Mouse (Mus musculus): ENCODE measurements around the gene Igsf8. TPM values are rescaled to one million over a fixed set of nuclear protein-coding genes. Genes with fewer than 3 reads are reported as not detected.

Gene Igsf8
- total and polyA plus RNA-seq, 3 experiments, result 13.1 to 71.4 (median 33.3) TPM

DNA sequence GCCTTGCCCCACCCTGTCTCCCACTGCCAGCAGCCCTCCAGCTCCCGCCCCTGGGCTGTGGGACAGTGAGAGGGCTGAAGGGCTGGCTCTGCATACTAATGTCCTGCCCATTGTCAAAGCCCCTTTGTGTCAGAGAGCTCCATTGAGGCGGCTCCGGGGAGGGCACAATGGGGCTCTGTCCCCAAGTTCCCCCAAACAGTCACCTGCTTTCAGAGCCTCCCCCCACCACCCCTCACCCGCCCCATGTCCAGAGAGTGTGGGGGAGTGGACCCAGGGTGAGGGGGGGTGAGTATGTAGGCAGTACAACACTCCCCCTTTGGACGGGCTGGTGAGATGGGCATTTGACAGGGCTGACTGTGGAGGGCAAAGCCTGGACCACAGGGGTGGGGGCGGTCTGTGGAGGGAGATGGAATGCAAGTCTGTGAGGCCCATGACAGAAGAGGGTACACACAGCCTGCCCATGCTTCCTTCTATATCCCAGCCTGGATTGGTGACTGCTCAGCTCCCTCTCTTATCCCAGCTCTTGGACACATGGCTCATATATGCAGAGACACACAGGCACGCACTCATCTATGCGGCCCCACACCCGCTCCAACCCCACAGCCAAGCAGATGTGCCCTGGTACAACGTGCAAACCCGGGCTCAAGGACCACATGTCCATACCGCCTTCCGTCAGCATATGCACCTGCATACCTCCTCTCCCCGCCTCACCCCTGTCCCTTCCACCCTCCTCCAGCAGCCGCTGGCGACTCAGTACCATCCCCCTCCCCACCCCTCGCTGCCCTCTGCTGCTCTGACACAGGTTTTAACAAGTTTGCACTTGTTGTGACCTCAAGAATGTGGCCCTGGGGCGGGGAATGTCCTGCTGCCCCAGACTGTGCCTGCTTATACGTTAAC lies 88.7 kb downstream of the Igsf8 start:
- no peak for TF ChIP-seq CTCF (IDR thresholded peaks at IDR 0.05; ENCODE audit: low read depth, low read length)
- TF ChIP-seq GATA1 (IDR thresholded peaks at IDR 0.05; ENCODE audit: borderline replicate concordance, low read length), result no peak
- no peak for TF ChIP-seq POLR2AphosphoS5 (IDR thresholded peaks at IDR 0.05; ENCODE audit: insufficient replicate concordance, low read depth, low read length)
- no peak for TF ChIP-seq TAL1 (conservative IDR thresholded peaks at IDR 0.05; ENCODE audit: low read depth, low read length)
- no peak for TF ChIP-seq GATA2 (IDR thresholded peaks at IDR 0.05; ENCODE audit: borderline replicate concordance, low read depth, low read length)
- no peak for DNase-seq (ENCODE audit: low spot score)
- ATAC-seq (ENCODE audit: extremely low read depth, insufficient number of reproducible peaks, low FRiP score, poor library complexity, severe bottlenecking), result no peak
- H3K9me3 ChIP-seq (replicated peaks), result no peaks in the 10 kb centered on the region
- H3K36me3 ChIP-seq (replicated peaks), result no peaks in the 10 kb centered on the region
- H3K27me3 ChIP-seq (ENCODE audit: insufficient read depth, low read length), result peaks cover 33% of the 10 kb centered on the region
- no peaks in the 10 kb centered on the region for H3K4me1 ChIP-seq (ENCODE audit: insufficient read depth, low read depth, low read length)
- H3K4me3 ChIP-seq (ENCODE audit: low read depth, low read length), result no peak overlapping the region

DNA sequence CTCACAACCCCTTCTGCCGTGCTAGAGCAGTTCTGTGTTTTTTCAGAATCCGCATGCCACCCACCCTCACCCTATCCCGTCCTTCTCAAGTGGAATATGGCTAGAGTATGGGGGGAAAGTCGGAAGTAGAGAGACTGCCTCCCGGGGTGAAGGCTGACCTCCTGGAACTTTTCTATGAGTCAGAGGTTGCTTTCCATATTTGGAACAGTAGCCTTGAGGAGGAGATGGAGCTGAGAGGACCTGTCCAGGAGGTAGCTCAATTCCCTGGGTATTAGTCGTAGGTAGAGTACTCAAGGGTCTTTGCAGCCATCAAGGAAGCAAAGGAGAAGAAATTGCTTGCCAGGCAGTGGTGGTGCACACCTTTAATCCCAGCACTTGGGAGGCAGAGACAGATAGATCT lies 90.6 kb downstream of the Igsf8 start:
- Histone ChIP-seq H3K4me1 (ENCODE audit: insufficient read depth, low read depth, low read length) (no peaks in the 10 kb centered on the region), H3K36me3 (replicated peaks) (no peaks in the 10 kb centered on the region), H3K9me3 (replicated peaks) (no peaks in the 10 kb centered on the region), H3K27me3 (ENCODE audit: insufficient read depth, low read length) (peaks cover 31% of the 10 kb centered on the region), H3K4me3 (ENCODE audit: low read depth, low read length) (no peak overlapping the region)
- TF ChIP-seq CTCF (IDR thresholded peaks at IDR 0.05; ENCODE audit: low read depth, low read length) (no peak), GATA1 (IDR thresholded peaks at IDR 0.05; ENCODE audit: borderline replicate concordance, low read length) (no peak), TAL1 (conservative IDR thresholded peaks at IDR 0.05; ENCODE audit: low read depth, low read length) (no peak), POLR2AphosphoS5 (IDR thresholded peaks at IDR 0.05; ENCODE audit: insufficient replicate concordance, low read depth, low read length) (no peak), GATA2 (IDR thresholded peaks at IDR 0.05; ENCODE audit: borderline replicate concordance, low read depth, low read length) (no peak)
- DNase-seq (ENCODE audit: low spot score) (no peak), ATAC-seq (ENCODE audit: extremely low read depth, insufficient number of reproducible peaks, low FRiP score, poor library complexity, severe bottlenecking) (no peak)

DNA sequence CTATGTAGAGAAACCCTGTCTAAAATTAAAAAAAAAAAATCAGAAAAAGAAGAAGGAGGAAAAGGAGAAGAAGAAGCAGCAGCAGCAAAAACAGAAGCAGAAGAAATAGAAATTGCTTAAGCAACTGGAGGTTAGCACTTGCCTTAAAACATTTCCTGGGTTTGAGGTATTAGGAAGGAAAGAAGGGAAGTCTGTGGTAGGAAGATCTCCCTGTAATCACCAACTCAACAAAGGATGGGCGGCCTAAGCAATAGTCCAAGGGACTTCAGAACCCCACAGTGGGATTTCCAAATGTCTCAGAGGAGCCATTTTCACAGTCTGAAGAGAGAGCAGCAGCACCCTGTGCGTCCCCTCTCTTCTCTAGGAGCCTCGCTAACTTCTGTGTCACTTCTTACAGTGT lies 91.0 kb downstream of the Igsf8 start:
- ATAC-seq (ENCODE audit: extremely low read depth, insufficient number of reproducible peaks, low FRiP score, poor library complexity, severe bottlenecking), result no peak

DNA sequence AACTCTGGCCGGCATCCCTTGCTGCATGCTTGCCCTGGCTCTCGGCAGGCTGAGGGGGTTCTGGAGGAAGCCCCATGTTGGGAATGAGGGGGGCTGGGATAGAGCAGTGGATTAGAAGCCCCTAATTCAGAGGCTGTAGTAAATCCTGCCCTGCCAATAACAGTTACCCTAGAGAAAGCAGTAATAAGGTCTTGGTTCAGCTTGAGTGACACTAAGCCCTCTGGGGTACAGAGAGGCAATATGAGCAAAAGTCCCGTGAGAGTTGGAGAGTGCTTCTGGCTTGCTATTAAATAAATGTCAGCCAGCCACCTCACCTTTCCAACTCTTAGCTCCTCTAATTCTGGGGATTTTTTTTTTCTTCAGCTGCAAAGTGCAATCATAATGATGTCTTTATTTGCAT lies 93.9 kb downstream of the Igsf8 start:
- H3K4me1 ChIP-seq (ENCODE audit: insufficient read depth, low read depth, low read length), result no peaks in the 10 kb centered on the region
- DNase-seq (ENCODE audit: low spot score) (no peak), ATAC-seq (ENCODE audit: extremely low read depth, insufficient number of reproducible peaks, low FRiP score, poor library complexity, severe bottlenecking) (no peak)
- H3K27me3 ChIP-seq (ENCODE audit: insufficient read depth, low read length), result peaks cover 37% of the 10 kb centered on the region
- H3K4me3 ChIP-seq (ENCODE audit: low read depth, low read length), result no peak overlapping the region
- no peaks in the 10 kb centered on the region for H3K36me3 ChIP-seq (replicated peaks)
- TF ChIP-seq GATA1 (IDR thresholded peaks at IDR 0.05; ENCODE audit: borderline replicate concordance, low read length), result no peak
- TF ChIP-seq TAL1 (conservative IDR thresholded peaks at IDR 0.05; ENCODE audit: low read depth, low read length), result no peak
- no peak for TF ChIP-seq POLR2AphosphoS5 (IDR thresholded peaks at IDR 0.05; ENCODE audit: insufficient replicate concordance, low read depth, low read length)
- no peak for TF ChIP-seq GATA2 (IDR thresholded peaks at IDR 0.05; ENCODE audit: borderline replicate concordance, low read depth, low read length)
- no peak for TF ChIP-seq CTCF (IDR thresholded peaks at IDR 0.05; ENCODE audit: low read depth, low read length)
- H3K9me3 ChIP-seq (replicated peaks), result no peaks in the 10 kb centered on the region

More for the DNA sequence above, 91.0 kb downstream of the Igsf8 start:
- DNase-seq (ENCODE audit: low spot score), result no peak
- Histone ChIP-seq H3K36me3 (replicated peaks) (no peaks in the 10 kb centered on the region), H3K27me3 (ENCODE audit: insufficient read depth, low read length) (peaks cover 31% of the 10 kb centered on the region), H3K9me3 (replicated peaks) (no peaks in the 10 kb centered on the region), H3K4me1 (ENCODE audit: insufficient read depth, low read depth, low read length) (no peaks in the 10 kb centered on the region), H3K4me3 (ENCODE audit: low read depth, low read length) (no peak overlapping the region)
- TF ChIP-seq GATA2 (IDR thresholded peaks at IDR 0.05; ENCODE audit: borderline replicate concordance, low read depth, low read length) (no peak), GATA1 (IDR thresholded peaks at IDR 0.05; ENCODE audit: borderline replicate concordance, low read length) (no peak), CTCF (IDR thresholded peaks at IDR 0.05; ENCODE audit: low read depth, low read length) (no peak), POLR2AphosphoS5 (IDR thresholded peaks at IDR 0.05; ENCODE audit: insufficient replicate concordance, low read depth, low read length) (no peak), TAL1 (conservative IDR thresholded peaks at IDR 0.05; ENCODE audit: low read depth, low read length) (no peak)

- peaks cover 33% of the 10 kb centered on the region for H3K27me3 ChIP-seq (ENCODE audit: insufficient read depth, low read length)
- DNase-seq (ENCODE audit: low spot score) (peak; percentile 47), ATAC-seq (ENCODE audit: extremely low read depth, insufficient number of reproducible peaks, low FRiP score, poor library complexity, severe bottlenecking) (peak; percentile 83)
- no peaks in the 10 kb centered on the region for H3K36me3 ChIP-seq (replicated peaks)
- no peak overlapping the region for H3K4me3 ChIP-seq (ENCODE audit: low read depth, low read length)
- no peaks in the 10 kb centered on the region for H3K9me3 ChIP-seq (replicated peaks)
- H3K4me1 ChIP-seq (ENCODE audit: insufficient read depth, low read depth, low read length), result no peaks in the 10 kb centered on the region
- TF ChIP-seq CTCF (IDR thresholded peaks at IDR 0.05; ENCODE audit: low read depth, low read length) (peak; percentile 89), POLR2AphosphoS5 (IDR thresholded peaks at IDR 0.05; ENCODE audit: insufficient replicate concordance, low read depth, low read length) (no peak)
Measured at GRCm38 (mm10) chr1:172357550-172357949, 96.1 kb downstream of the Igsf8 start.

DNA sequence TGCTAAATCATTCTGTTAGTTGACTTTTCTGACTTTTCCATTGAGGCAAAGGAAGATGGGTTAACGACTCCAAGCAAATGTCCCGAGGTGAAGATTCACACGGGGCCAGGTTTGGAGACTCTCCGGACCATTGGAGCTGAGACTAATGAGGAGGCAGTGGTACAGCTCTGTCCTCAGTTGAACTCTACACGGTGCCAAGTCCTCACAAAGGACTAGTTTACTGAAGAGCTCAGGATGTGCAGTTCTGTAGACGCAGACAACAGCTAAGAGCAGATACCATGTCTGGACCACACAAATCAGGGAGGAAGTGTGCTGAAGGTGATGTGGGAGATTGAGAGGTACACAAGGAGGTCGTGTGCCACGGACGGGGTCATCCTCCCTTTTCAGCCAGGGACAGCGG lies 96.9 kb downstream of the Igsf8 start:
- H3K27me3 ChIP-seq (ENCODE audit: insufficient read depth, low read length), result peaks cover 34% of the 10 kb centered on the region
- DNase-seq (ENCODE audit: low spot score), result no peak

More for the DNA sequence above, 96.9 kb downstream of the Igsf8 start:
- no peaks in the 10 kb centered on the region for H3K9me3 ChIP-seq (replicated peaks)
- no peaks in the 10 kb centered on the region for H3K36me3 ChIP-seq (replicated peaks)
- no peaks in the 10 kb centered on the region for H3K4me1 ChIP-seq (ENCODE audit: insufficient read depth, low read depth, low read length)
- no peak for TF ChIP-seq GATA2 (IDR thresholded peaks at IDR 0.05; ENCODE audit: borderline replicate concordance, low read depth, low read length)
- no peak for TF ChIP-seq POLR2AphosphoS5 (IDR thresholded peaks at IDR 0.05; ENCODE audit: insufficient replicate concordance, low read depth, low read length)
- no peak for TF ChIP-seq TAL1 (conservative IDR thresholded peaks at IDR 0.05; ENCODE audit: low read depth, low read length)
- TF ChIP-seq GATA1 (IDR thresholded peaks at IDR 0.05; ENCODE audit: borderline replicate concordance, low read length), result no peak
- TF ChIP-seq CTCF (IDR thresholded peaks at IDR 0.05; ENCODE audit: low read depth, low read length), result no peak
- ATAC-seq (ENCODE audit: extremely low read depth, insufficient number of reproducible peaks, low FRiP score, poor library complexity, severe bottlenecking), result no peak
- H3K4me3 ChIP-seq (ENCODE audit: low read depth, low read length), result no peak overlapping the region

Data from G1E (cell line).